Mouse (Mus musculus): ENCODE measurements around the gene Fgf13. TPM values are rescaled to one million over a fixed set of nuclear protein-coding genes. Genes with fewer than 3 reads are reported as not detected.
A peak's percentile ranks its signal among the peaks of the same experiment; 100 is the strongest.

Gene Fgf13
- 100 to 1,000 TPM; 113 to 120 TPM for total RNA-seq (2021)

DNA sequence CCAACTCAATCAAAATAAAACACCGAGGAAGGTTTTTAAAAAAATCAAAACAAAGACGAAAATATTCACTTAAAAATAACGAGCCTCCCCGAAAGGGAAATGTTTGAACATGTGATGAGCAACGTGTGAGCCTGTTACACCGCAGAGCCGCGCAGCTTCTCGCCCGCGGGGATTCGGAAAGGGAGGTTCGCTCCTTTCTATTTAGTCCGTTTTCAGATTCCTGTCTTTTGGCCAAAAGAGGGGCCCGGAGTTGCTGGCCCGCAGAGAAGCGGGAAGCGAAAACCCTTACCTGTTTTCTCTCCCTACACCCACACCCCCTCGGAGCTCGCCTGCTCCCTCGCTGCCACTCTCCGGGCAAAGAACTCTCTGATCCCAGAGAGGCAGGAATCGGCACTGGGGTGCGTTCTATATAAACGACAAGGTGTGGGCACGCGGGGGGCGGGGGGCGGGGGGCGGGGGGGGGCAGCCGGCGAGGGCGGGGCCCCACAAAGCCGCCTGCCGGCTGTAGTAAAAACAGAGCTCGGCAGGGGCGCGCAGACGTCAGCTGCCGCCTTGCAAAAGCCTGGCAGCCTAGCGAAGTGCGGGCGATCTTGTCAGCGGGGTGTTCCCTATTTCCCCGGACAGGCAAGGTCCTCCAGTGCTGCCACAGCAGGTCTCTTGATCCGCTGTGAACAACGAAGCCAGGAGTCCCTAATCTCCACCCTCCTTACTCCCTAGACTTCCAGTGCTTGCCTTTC is at the start of gene Fgf13:
TSS of gene Fgf13 (minus strand) at position 377 of the 737 bp plus-strand sequence.
- no peak for DNase-seq (ENCODE audit: low spot score)
- intact Hi-C loops (cut with DNase I): loop anchor here (2.0 to 10.0 kb wide), 2 partner anchors 17 to 383 kb away; no protein-coding TSS in a partner anchor

GRCm38 (mm10) chrX:59606535-59606934 is 38.7 kb upstream of the Fgf13 start:
- no peak for DNase-seq (ENCODE audit: low spot score)
- intact Hi-C loops (cut with DNase I): no loop called here

- DNase-seq (ENCODE audit: low spot score): no peak
- intact Hi-C loops (cut with DNase I): no loop called here
Measured at GRCm38 (mm10) chrX:59589050-59589449, 21.2 kb upstream of the Fgf13 start.

GRCm38 (mm10) chrX:59585508-59586186 is 17.8 kb upstream of the Fgf13 start:
- intact Hi-C loops (cut with DNase I): loop anchor here (2.0 kb wide), 1 partner anchor 19 kb away; no protein-coding TSS in a partner anchor
- DNase-seq (ENCODE audit: low spot score): no peak

DNA sequence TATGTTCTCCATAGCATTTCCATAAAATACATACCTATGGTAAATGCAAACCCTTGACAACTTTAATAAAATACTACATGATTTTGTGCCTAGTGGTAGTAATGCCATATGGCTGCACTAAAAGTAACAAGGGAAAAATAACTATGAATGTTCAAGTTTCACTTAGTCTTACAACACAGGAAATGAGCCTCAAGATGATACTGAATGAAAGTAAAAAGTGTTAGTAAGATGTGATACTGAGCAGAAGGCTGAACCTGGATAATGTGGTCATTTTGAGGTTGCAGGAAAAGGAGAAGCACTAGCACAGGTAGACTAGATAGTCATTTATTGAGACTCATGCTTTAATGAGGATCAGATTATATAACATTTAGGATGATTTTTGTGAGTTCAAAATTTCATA is 16.2 kb upstream of the Fgf13 start:
- intact Hi-C loops (cut with DNase I): loop anchor here (2.0 kb wide), 1 partner anchor 17 kb away; no protein-coding TSS in a partner anchor
- no peak for DNase-seq (ENCODE audit: low spot score)

GRCm38 (mm10) chrX:59566826-59567694 is 811 bp downstream of the Fgf13 start:
- DNase-seq (ENCODE audit: low spot score): peak; percentile 1
- intact Hi-C loops (cut with DNase I): loop anchor here (2.0 to 10.0 kb wide), 2 partner anchors 18 to 382 kb away; no protein-coding TSS in a partner anchor

GRCm38 (mm10) chrX:59566017-59566679 is 1.7 kb downstream of the Fgf13 start:
- DNase-seq (ENCODE audit: low spot score): peak; percentile 1
- intact Hi-C loops (cut with DNase I): loop anchor here (2.0 to 10.0 kb wide), 2 partner anchors 19 to 381 kb away; no protein-coding TSS in a partner anchor

GRCm38 (mm10) chrX:59547931-59548330 is 19.9 kb downstream of the Fgf13 start:
- intact Hi-C loops (cut with DNase I): no loop called here
- DNase-seq (ENCODE audit: low spot score): no peak

- intact Hi-C loops (cut with DNase I): no loop called here
- DNase-seq (ENCODE audit: low spot score): no peak
Measured at GRCm38 (mm10) chrX:59508273-59508672, 59.6 kb downstream of the Fgf13 start.

DNA sequence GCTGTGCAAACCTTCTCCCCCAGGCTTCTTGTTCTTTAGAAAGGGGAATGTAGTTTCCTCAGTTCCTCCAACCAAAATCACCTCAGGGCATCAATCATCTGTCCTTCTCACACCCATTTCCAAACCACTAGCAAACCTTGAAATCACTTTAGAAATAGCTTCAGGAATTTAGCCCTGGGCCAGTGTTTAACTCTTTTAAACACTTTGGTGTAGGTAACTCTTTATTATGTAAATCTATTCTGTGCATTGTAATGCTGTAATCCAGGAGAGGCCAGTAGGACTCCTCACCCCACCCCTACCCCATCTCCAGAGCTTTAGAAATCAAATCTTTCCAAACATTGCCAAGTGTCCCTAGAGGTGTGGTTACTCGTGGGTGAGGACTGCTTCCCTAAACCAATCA is 74.5 kb downstream of the Fgf13 start:
- no peak for DNase-seq (ENCODE audit: low spot score)
- intact Hi-C loops (cut with DNase I): no loop called here

- no peak for DNase-seq (ENCODE audit: low spot score)
- intact Hi-C loops (cut with DNase I): no loop called here
Measured at GRCm38 (mm10) chrX:59485426-59485825, 82.4 kb downstream of the Fgf13 start.

DNA sequence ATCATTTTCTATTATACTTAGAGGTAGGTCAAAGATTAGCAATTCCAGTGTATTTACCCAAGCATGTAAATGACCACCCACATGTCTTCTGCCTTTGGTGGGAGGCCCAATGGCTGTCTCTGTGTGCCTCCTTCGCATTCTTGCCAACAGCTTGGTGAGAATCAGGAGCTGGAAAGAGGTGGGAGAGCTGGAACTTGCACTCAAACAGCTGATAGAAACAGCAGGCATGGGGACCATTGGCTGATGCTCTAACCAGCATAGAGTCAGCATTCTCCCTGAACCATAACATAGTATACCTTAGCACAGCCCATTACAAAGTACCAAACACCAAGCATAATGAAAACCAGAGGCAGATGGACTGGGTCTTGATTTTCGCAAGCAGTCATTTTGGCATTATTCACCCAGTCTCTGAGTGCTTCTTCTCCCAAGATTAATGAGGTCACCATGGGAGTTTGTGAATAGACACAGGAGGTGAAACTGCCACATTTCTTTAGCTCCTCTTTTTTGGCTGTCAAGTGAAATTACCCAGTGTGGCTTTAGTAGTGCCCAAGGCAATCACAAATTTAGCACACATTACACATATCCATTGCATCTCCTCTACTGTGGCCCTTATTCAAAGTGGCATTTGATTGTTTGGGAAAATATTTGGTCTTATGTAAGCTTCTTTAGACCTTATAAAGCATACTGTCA is 165.1 kb downstream of the Fgf13 start:
- no peak for DNase-seq (ENCODE audit: low spot score)
- intact Hi-C loops (cut with DNase I): no loop called here

- no peak for DNase-seq (ENCODE audit: low spot score)
- intact Hi-C loops (cut with DNase I): no loop called here
Measured at GRCm38 (mm10) chrX:59290916-59291411, 276.9 kb downstream of the Fgf13 start.

DNA sequence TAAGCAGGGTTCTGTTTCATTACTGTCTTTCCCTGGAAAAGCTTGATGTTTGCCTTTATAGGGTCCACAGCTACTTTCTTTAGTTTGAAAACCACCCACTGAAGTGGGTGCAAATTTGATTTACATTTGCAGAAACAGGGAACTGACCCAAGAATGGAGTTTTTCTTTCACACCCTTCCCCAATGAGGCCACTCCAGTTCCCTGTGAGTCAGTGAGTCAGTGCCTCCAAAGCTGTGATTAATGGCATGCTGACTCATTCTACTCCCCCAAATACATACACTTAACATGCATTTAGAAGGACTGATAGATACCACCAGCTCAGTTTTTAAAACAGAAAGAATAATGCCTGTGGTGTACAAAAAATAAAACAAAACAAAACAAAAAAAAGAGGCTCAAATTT is 316.3 kb downstream of the Fgf13 start:
- DNase-seq (ENCODE audit: low spot score): no peak
- intact Hi-C loops (cut with DNase I): no loop called here

GRCm38 (mm10) chrX:59243752-59244151 is 324.1 kb downstream of the Fgf13 start:
- intact Hi-C loops (cut with DNase I): no loop called here
- DNase-seq (ENCODE audit: low spot score): no peak

- no peak for DNase-seq (ENCODE audit: low spot score)
- intact Hi-C loops (cut with DNase I): no loop called here
Measured at GRCm38 (mm10) chrX:59243176-59243575, 324.7 kb downstream of the Fgf13 start.

DNA sequence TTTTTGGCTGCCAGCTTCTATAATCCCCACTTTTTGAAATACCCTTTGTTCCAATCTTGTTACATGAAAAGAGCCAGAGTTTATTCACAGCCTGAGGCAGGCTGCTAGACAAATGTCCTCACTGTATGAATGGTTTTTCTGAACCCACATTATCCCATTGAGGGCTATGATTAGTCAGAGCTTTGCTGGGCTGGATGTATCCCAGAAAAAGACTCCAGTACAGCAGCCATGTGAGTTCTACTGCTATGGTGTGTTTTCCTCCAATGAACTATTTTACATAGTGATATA is 326.5 kb downstream of the Fgf13 start:
- intact Hi-C loops (cut with DNase I): no loop called here
- DNase-seq (ENCODE audit: low spot score): no peak

GRCm38 (mm10) chrX:59240683-59241459 is 327.0 kb downstream of the Fgf13 start:
- intact Hi-C loops (cut with DNase I): no loop called here

More at GRCm38 (mm10) chrX:59240683-59241459, 327.0 kb downstream of the Fgf13 start:
- DNase-seq (ENCODE audit: low spot score): no peak
